Comparison of ENCODE assay signal across 8 mouse cellular contexts in the genomic region with DNA sequence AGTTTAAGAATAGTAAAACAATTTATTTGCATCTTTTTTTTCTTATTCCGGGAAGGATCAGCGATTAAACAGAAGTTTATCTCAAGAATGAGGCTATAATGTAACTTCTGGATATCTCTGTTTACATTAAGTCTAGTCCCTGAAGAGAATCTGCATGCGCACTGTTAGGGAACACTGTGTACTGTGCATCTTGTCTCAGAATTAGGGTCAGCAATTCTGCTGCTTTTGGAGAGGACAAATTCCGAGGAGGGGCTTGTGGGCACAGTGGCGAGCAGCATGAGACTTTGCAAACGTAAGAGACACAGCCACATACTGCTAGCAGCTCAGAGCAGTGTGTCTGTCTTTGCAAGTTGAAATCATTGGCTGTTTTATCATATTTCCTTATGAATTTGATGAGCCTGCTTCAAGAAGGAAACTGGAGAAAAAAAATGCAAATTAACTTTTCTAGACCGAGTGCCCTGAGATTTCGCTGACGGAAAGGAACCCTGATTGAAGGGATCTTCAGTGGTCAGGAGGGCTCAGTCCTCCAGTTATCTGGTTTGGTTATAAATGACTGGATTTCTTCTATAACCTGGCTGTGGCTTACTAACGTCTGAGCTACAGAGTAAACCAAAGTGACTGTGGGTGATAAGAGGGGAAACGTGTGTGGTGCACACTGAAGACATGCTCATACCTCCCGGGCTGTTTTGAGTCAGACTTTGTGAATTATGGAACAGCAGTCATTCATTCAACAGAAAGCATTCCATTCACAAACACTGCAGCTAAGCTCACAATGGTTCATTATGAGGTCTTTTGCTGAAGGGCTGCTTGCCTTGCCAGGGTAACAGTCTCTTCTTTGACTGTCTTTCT.
DNase-seq lines count a peak whose midpoint lies in the region; ATAC-seq and TF ChIP-seq lines count a peak whose summit lies in the region.

No protein-coding gene starts in this region.

- H3K4me2 ChIP-seq in embryonic facial prominence, embryonic 14.5 days (ENCODE audit: low read depth, low read length), result peak overlapping the region; percentile 61
- peak overlapping the region; percentile 66 for H3K4me2 ChIP-seq in intestine, embryonic 15.5 days (replicated peaks)
- peak overlapping the region; percentile 70 for H3K4me2 ChIP-seq in midbrain, postnatal 0 days (ENCODE audit: low read depth, low read length, poor library complexity, severe bottlenecking)

- H3K27me3 ChIP-seq in embryonic facial prominence, embryonic 14.5 days (replicated peaks; ENCODE audit: control insufficient read depth, insufficient read depth, low read length), result no peaks in the 10 kb centered on the region
- no peaks in the 10 kb centered on the region for H3K27me3 ChIP-seq in intestine, embryonic 15.5 days (replicated peaks)
- H3K27me3 ChIP-seq in midbrain, postnatal 0 days (ENCODE audit: insufficient read depth, low read length), result 0 out of 2 replicates have a peak, but pooled peaks cover 4% of the 10 kb centered on the region

- no peak for ATAC-seq in embryonic facial prominence, embryonic 14.5 days (ENCODE audit: low read depth)
- peak; percentile 55 for ATAC-seq in intestine, embryonic 15.5 days
- ATAC-seq in midbrain, postnatal 0 days (ENCODE audit: low FRiP score), result 0 out of 2 replicates have a peak, but pooled peaks have one; percentile 52

- H3K4me3 ChIP-seq in embryonic facial prominence, embryonic 14.5 days (ENCODE audit: low read depth, low read length), result peak overlapping the region; percentile 44
- H3K4me3 ChIP-seq in intestine, embryonic 15.5 days (replicated peaks), result 0 out of 2 replicates have a peak overlapping the region, but pooled peaks have one; percentile 4
- H3K4me3 ChIP-seq in midbrain, postnatal 0 days (ENCODE audit: low read depth, low read length), result peak overlapping the region; percentile 39; the same call in 1 of the 2 replicates

- H3K36me3 ChIP-seq in embryonic facial prominence, embryonic 14.5 days (ENCODE audit: control insufficient read depth, insufficient read depth, low read length), result no peaks in the 10 kb centered on the region
- no peaks in the 10 kb centered on the region for H3K36me3 ChIP-seq in intestine, embryonic 15.5 days
- no peaks in the 10 kb centered on the region for H3K36me3 ChIP-seq in midbrain, postnatal 0 days (ENCODE audit: insufficient read depth, low read length)

- peaks cover 10% of the 10 kb centered on the region for H3K4me1 ChIP-seq in embryonic facial prominence, embryonic 14.5 days (ENCODE audit: control insufficient read depth, insufficient read depth, low read length)
- H3K4me1 ChIP-seq in intestine, embryonic 15.5 days (replicated peaks), result peaks cover 6% of the 10 kb centered on the region; the same call in 1 of the 2 replicates
- peaks cover 4% of the 10 kb centered on the region; the same call in 1 of the 2 replicates for H3K4me1 ChIP-seq in midbrain, postnatal 0 days (ENCODE audit: insufficient read depth, low read length)

- no peak for TF ChIP-seq CTCF in midbrain, postnatal 0 days (IDR thresholded peaks at IDR 0.05)

- DNase-seq in heart, adult 11 months, result peak; percentile 57
- DNase-seq in heart, adult 8-10 months (ENCODE audit: low spot score), result no peak
- peak; percentile 26 for DNase-seq in embryonic facial prominence, embryonic 14.5 days (ENCODE audit: low spot score)
- DNase-seq in midbrain, postnatal 0 days (ENCODE audit: low spot score), result no peak
- DNase-seq in cerebellum, postnatal 4 days (ENCODE audit: low spot score in 2 of 2), result no peak
- no peak for DNase-seq in right cerebral cortex, adult 18-20 months
- no peak for DNase-seq in adrenal gland, adult 8-10 months

- 31% methylated on average over 12 of the region's 12 CpGs for WGBS in embryonic facial prominence, embryonic 14.5 days
- WGBS in intestine, embryonic 15.5 days, result 22% methylated on average over 12 of the region's 12 CpGs
- WGBS in midbrain, postnatal 0 days, result 34% methylated on average over 12 of the region's 12 CpGs

- no peaks in the 10 kb centered on the region for H3K9me3 ChIP-seq in embryonic facial prominence, embryonic 14.5 days (ENCODE audit: control insufficient read depth, low read length)
- no peaks in the 10 kb centered on the region for H3K9me3 ChIP-seq in intestine, embryonic 15.5 days
- no peaks in the 10 kb centered on the region for H3K9me3 ChIP-seq in midbrain, postnatal 0 days (ENCODE audit: low read length)

- no peak overlapping the region for H3K27ac ChIP-seq in embryonic facial prominence, embryonic 14.5 days (replicated peaks; ENCODE audit: low read depth, low read length)
- no peak overlapping the region for H3K27ac ChIP-seq in intestine, embryonic 15.5 days
- no peak overlapping the region for H3K27ac ChIP-seq in midbrain, postnatal 0 days (ENCODE audit: low read depth, low read length)

- H3K9ac ChIP-seq in embryonic facial prominence, embryonic 14.5 days (ENCODE audit: low read depth, low read length), result peak overlapping the region; percentile 35; the same call in 1 of the 2 replicates
- H3K9ac ChIP-seq in intestine, embryonic 15.5 days, result no peak overlapping the region; the same call in 1 of the 2 replicates
- no peak overlapping the region for H3K9ac ChIP-seq in midbrain, postnatal 0 days (replicated peaks; ENCODE audit: low read length, poor library complexity, severe bottlenecking)

Comparison
In these comparisons a context has a peak if more than half of its experiments do, and no peak if none do; other contexts are left out.
1. DNase-seq: peak in heart, adult 11 months (single experiment) and embryonic facial prominence, embryonic 14.5 days (single experiment); none in heart, adult 8-10 months (single experiment), midbrain, postnatal 0 days (single experiment), cerebellum, postnatal 4 days (0 of 2), right cerebral cortex, adult 18-20 months (single experiment) and adrenal gland, adult 8-10 months (single experiment).
2. Peak in every context shown above with its lines, with median percentiles within 50 percentile points of each other: H3K4me2 ChIP-seq and H3K4me3 ChIP-seq.